Mouse (Mus musculus) cerebellum, adult 2 months (tissue): ENCODE measurements around the gene Tmod4.

ENCODE experiments used
- CTCF ChIP-seq: fragments of 200-500 bp; IDR thresholded peaks from 2 replicates; pipeline ENCODE4 v1.5.1; 2011; ENCODE audit warnings: low read depth, mild to moderate bottlenecking, control low read depth, low read length, moderate library complexity, borderline replicate concordance; ENCODE audit not compliant: insufficient read depth
- POLR2A ChIP-seq: fragments of 200-500 bp; IDR thresholded peaks from 2 replicates; pipeline ENCODE4 v1.6.1; 2011; ENCODE audit warnings: low read length, control low read depth, borderline replicate concordance; ENCODE audit not compliant: insufficient read depth

DNA sequence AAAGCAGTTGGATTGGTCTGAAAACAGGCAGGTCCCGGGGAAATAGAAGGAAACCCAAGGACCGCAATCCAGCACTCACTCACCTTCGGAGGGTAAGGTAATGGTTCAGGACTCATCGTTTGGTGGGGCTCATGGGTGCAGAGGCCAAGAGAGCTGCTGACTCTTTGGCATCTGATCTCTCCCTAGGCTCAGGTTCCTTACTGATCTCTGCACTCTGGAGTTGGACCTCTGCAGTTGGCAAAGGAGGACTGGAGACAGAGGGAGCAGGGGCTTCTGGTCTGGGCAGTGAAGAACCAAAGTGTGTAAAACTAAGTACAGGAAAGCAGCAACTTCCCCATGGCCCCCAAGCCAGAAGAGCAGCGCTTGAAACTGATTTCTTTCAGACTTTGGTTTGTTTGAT is 5.8 kb downstream of the Tmod4 start:
- TF ChIP-seq POLR2A: no peak
- no peak for TF ChIP-seq CTCF
